Mouse (Mus musculus) Patski (cell line): ENCODE results near the gene Rnf19b. TPM values are rescaled to one million over a fixed set of nuclear protein-coding genes. Genes with fewer than 3 reads are reported as not detected.

Experiments used
- ATAC-seq: fragments of 100-300 bp; one replicate; pipeline ENCODE4 v1.8.0; 2021
- CTCF ChIA-PET: fragments of 350-600 bp; sonication (Branson Sonifier 250); formaldehyde crosslinking; loops from one replicate; lab custom pipeline; 2022; ENCODE audit warnings: inconsistent platforms; lab: Charles Lee
- POLR2A ChIA-PET: fragments of 350-600 bp; sonication (Branson Sonifier 250); formaldehyde crosslinking; loops from one replicate; lab custom pipeline; 2022; ENCODE audit warnings: antibody characterized with exemption, inconsistent platforms; lab: Charles Lee
- DNase-seq: peaks from one replicate; pipeline ENCODE4 v3.0.0-alpha.2; 2011; ENCODE audit warnings: low read depth, low spot score
- H3K27me3 ChIP-seq: fragments of 371-371 bp; one replicate; pipeline ENCODE4 v1.5.1; 2021
- CTCF ChIP-seq: fragments of 100-300 bp; IDR thresholded peaks from one replicate; pipeline ENCODE4 v1.5.1; 2021
- in situ Hi-C: fragments of 300-500 bp; cut with MboI; formaldehyde crosslinking; loops from 3 replicates; pipeline ENCODE4 v1.11.1; 2018; ENCODE audit warnings: low pct_unique_long_range_greater_than_20kb, mixed read lengths
- polyA plus RNA-seq: library from polyadenylated mRNA; unstranded; gene quantifications from one replicate; pipeline ENCODE4 v1.2.3, GENCODE M21; 2021

The Rnf19b gene
- polyA plus RNA-seq, 1 experiment from 2014 or later, result 31.4 TPM

DNA sequence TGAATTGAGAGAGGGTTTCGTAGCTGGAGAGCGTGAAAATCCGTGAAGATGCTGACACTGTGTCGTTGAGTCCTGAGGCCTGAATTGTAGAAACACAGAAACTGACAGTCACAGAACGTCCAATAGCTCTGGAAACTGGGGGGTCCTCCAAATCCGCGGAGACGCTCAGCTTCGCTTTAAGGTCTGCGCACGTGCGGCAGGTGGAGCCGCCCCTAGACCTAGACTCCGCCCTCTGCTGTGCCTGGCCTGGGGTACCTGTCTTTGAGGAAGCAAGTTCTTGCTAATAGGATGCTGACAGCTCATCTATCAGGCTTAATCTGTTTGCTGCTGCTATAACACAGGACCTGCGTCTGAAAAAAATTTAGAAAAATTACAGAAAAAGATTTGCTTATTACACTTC lies 37.2 kb downstream of the Rnf19b start:
- CTCF ChIA-PET, result no interaction called here
- DNase-seq (no peak), ATAC-seq (no peak)
- POLR2A ChIA-PET, result interaction anchor here (0.6 kb wide), 1 partner anchor 169 kb away, joined by 3 read pairs; no protein-coding TSS in a partner anchor
- no peaks in the 10 kb centered on the region for H3K27me3 ChIP-seq
- TF ChIP-seq CTCF, result no peak
- in situ Hi-C loops, result no loop called here

DNA sequence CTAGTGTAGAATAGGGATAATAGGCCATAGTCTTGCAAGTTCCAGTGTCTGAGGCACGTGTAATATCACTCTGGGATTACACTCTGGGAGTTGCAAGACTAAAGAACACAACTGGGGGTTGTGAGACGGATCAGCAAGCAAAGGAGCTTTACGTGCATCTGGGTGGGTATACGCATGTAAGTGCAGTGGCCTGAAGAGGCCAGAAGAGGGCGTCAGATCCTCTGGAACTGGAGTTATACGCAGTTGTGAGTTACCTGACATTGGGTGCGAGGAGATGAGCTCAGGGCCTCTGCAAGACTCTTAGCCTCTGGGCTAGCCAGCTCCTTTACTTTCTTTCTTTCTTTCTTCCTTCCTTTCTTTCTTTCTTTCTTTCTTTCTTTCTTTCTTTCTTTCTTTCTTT lies 38.9 kb downstream of the Rnf19b start:
- in situ Hi-C loops, result no loop called here
- no peak for DNase-seq
- TF ChIP-seq CTCF, result no peak
- CTCF ChIA-PET, result interaction anchor here (1.4 kb wide), 1 partner anchor 10 kb away, joined by 4 read pairs; no protein-coding TSS in a partner anchor
- ATAC-seq, result no peak
- POLR2A ChIA-PET, result no interaction called here
- H3K27me3 ChIP-seq, result no peaks in the 10 kb centered on the region

DNA sequence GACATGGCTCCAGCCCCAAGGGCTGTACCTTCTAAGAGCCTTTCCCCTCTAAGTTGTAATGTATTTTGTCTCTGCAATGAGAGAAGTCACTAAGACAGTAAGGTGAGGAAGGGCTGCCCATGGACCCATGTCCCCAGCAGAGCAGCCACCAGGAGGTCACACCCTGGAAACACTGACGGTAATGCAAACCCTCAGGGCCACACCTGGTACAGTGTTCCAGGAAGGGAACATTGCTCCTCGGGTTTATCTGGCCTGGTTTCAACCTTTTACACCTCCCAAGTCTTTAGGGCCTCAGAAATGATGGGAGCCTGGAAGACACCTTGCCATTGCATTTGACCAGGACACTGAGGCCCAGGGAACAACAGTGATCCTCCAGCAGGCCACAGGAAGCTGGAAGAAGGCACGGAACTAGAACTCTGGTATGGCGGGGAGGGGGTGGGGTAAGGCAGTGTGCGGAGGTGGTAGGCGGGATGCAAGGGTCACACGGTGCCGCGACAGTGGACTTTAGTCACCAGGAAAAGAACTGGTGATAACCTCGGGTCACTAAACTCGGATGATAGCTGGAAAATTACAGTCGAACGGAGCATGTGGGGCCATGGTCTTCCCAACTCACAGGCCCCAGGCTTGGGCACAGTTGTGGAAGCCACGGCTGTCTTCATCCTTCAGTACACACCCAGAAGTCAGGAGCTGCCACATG lies 44.2 kb downstream of the Rnf19b start:
- in situ Hi-C loops, result loop anchor here (25.0 kb wide), 1 partner anchor 490 kb away; the partner anchor contains the start of genes Tlr12 and Zscan20
- ChIA-PET CTCF (interaction anchor here (1.6 kb wide), 1 partner anchor 9 kb away, joined by 5 read pairs; no protein-coding TSS in a partner anchor), POLR2A (interaction anchor here (0.6 kb wide), 1 partner anchor 52 kb away, joined by 3 read pairs; no protein-coding TSS in a partner anchor)
- ATAC-seq (no peak), DNase-seq (no peak)
- H3K27me3 ChIP-seq, result peaks cover 7% of the 10 kb centered on the region
- TF ChIP-seq CTCF, result no peak

DNA sequence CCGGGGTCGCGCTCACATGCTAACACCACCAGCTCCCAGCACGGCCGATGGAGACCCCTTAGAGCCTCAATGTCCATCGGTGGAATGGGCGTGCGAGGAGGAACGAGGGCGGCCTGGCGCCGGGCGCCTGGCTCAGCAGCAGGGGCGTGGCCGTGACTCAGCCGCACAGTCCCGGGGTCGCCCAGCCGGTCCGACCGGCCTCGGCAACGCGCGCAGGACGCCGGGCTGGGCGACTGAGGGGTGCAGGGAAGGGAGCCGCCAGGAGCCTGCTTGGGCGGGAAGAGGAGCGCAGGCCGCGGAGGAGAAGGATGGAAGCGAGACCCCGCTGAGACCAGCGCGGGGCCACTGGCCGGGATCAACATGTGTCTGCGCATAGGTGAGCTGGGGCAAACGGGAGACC lies 47.3 kb downstream of the Rnf19b start, which contains the start of gene Tmem54:
Gene Tmem54, plus strand, starts transcription at position 193 of the 400 bp plus-strand sequence.
- CTCF ChIA-PET, result no interaction called here
- POLR2A ChIA-PET, result no interaction called here
- ATAC-seq, result no peak
- TF ChIP-seq CTCF, result no peak
- no peak for DNase-seq
- H3K27me3 ChIP-seq, result peaks cover 7% of the 10 kb centered on the region
- in situ Hi-C loops, result loop anchor here (25.0 kb wide), 1 partner anchor 493 kb away; the partner anchor contains the start of genes Tlr12 and Zscan20

DNA sequence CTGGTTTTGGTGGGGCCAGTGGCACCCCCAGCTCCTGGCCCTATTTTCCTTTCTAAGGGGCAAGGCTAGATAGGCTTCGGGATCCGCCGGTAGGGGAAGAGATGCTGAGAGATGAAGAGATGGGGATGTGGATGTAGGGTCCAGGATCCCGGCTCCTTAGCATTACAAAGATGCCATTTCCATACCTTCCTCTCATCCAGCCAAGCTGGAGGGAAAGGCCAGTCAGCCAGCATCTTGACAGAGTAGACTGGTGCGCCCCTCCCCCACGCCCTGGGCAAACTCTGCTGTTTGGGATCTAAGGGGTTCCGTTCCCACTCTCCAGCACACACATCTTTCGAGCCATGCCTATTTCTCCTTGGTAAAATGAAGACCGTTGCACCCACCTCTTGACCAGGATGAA lies 48.0 kb downstream of the Rnf19b start:
- TF ChIP-seq CTCF, result no peak
- ATAC-seq (no peak), DNase-seq (no peak)
- H3K27me3 ChIP-seq, result peaks cover 7% of the 10 kb centered on the region
- POLR2A ChIA-PET, result no interaction called here
- CTCF ChIA-PET, result interaction anchor here (1.6 kb wide), 1 partner anchor 9 kb away, joined by 4 read pairs; no protein-coding TSS in a partner anchor
- in situ Hi-C loops, result loop anchor here (25.0 kb wide), 1 partner anchor 494 kb away; the partner anchor contains the start of genes Tlr12 and Zscan20

DNA sequence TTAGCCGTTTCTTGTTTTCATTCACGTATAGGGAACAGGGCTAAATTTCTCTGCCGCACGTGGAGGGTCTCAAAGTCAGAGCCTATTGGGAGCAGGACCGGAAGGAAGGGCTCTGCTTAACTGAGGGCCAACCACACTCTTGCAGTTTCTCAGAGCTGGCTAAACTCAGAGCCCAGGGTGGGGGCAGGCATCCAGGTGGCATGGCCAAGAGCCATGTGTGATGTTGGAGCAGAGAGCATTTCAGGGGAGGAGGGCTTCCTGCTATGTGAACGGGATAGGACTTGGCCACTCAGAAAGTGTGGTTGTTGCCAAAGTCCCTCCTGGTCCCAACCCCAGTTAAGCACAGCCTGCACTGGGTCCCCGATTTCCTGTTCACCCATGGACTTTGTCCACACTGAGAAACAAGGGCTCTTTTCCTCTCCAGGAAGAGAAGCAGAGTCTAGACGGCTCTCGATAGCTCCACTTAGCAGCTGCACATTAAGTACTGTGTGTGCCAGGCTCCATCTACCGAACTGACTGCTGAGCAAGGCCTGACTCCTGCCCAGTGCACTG lies 49.4 kb downstream of the Rnf19b start:
- ATAC-seq, result no peak

DNA sequence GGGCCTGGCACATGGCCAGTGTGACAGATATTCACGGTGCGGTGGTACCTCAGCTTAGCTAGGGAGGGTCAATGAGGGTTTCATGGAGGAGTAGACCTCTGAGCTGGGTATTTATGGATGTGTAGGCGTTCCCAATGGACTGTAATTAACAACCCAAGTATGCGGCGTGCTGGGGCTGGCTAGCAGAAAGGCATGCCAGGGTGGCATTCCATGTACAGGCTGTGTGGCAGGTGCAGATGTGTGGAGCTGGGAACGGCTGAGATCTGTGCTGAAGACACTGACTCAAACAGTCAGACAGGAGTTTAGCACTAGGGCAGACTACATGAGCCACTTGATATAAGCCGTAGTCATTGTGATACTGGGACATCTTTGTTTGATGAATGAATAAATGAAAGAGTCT lies 50.6 kb downstream of the Rnf19b start:
- in situ Hi-C loops, result loop anchor here (25.0 kb wide), 1 partner anchor 496 kb away; the partner anchor contains the start of genes Tlr12 and Zscan20
- peaks cover 7% of the 10 kb centered on the region for H3K27me3 ChIP-seq

More for the DNA sequence above, 49.4 kb downstream of the Rnf19b start:
- H3K27me3 ChIP-seq, result peaks cover 7% of the 10 kb centered on the region
- POLR2A ChIA-PET, result no interaction called here
- DNase-seq, result no peak
- in situ Hi-C loops, result loop anchor here (25.0 kb wide), 1 partner anchor 495 kb away; the partner anchor contains the start of genes Tlr12 and Zscan20
- CTCF ChIA-PET, result interaction anchor here (1.6 kb wide), 1 partner anchor 10 kb away, joined by 4 read pairs; no protein-coding TSS in a partner anchor
- no peak for TF ChIP-seq CTCF

DNA sequence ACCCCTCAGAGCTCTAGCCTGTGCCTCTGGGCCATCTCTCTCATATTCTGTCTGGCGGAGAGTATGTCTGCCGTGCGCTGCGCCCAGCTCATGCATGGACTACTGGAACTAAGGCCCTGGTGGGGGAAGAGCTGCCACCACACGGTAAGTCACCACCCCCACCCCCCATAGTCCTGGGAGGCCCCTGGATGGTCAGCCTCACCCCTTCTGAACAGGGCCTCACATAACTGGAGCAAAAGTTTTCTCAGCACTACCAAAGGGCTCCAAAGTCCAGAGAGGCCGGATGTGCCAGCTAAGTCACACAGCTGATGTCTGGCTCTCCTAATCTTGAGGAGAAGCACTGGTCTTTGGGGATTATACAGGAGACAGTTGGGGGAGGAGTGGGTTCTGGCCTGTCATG lies 52.7 kb downstream of the Rnf19b start:
- in situ Hi-C loops, result loop anchor here (25.0 kb wide), 1 partner anchor 499 kb away; the partner anchor contains the start of genes Tlr12 and Zscan20
- no peak for TF ChIP-seq CTCF
- ChIA-PET POLR2A (no interaction called here), CTCF (interaction anchor here (0.8 to 1.0 kb wide), 2 partner anchors 9 to 24 kb away, joined by 3 to 5 read pairs; no protein-coding TSS in a partner anchor)
- ATAC-seq (no peak), DNase-seq (no peak)
- H3K27me3 ChIP-seq, result no peaks in the 10 kb centered on the region

More for the DNA sequence above, 50.6 kb downstream of the Rnf19b start:
- no peak for DNase-seq
- POLR2A ChIA-PET, result no interaction called here
- no peak for ATAC-seq
- TF ChIP-seq CTCF, result no peak
- CTCF ChIA-PET, result interaction anchor here (1.9 kb wide), 1 partner anchor 21 kb away, joined by 4 read pairs; no protein-coding TSS in a partner anchor

DNA sequence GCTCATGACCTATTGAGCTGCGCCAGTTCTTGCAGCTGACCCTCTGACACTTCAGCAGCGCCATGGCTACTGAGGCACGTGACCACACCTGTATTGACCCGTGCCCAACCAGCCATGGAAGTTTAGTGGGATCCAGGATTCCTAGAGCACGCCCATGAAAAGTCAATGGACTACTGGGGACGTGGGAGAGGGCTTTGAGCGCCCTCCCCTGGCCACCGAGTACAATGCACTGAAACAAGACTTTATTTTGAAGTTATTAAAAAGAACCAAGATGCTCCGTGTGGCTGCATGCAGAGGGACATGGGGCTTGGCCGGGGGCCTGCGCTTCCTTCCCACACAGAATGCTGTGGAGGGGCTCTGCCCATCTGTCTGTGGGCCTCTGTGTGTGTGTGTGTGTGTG lies 53.3 kb downstream of the Rnf19b start:
- ChIA-PET CTCF (interaction anchor here (0.8 to 1.0 kb wide), 3 partner anchors 10 to 204 kb away, joined by 3 to 5 read pairs (median 3); no protein-coding TSS in a partner anchor), POLR2A (no interaction called here)

DNA sequence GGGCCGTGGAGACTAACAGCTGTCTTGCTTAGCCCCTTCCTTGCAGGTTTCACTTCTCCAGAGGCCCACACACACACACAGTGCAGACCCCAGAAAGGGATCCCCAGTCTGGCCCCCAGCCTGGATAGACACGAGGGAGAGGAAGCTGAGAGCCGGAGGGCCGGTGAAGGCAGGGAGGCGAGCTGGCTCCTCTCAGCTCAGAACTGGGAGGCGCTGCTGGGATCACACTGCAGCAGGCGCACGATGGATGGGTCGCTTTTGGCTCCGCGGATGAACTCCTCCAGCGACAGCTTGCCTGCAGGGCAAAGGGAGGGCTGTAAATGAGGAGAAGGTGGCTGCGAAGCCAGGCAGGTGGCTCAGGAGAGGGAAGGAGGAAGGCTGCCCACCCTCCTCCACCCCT lies 54.2 kb downstream of the Rnf19b start:
- ChIA-PET POLR2A (no interaction called here), CTCF (interaction anchor here (0.9 kb wide), 1 partner anchor 205 kb away, joined by 3 read pairs; no protein-coding TSS in a partner anchor)
- in situ Hi-C loops, result loop anchor here (25.0 kb wide), 1 partner anchor 500 kb away; the partner anchor contains the start of genes Tlr12 and Zscan20
- DNase-seq (no peak), ATAC-seq (no peak)
- no peaks in the 10 kb centered on the region for H3K27me3 ChIP-seq
- no peak for TF ChIP-seq CTCF

More for the DNA sequence above, 53.3 kb downstream of the Rnf19b start:
- no peak for TF ChIP-seq CTCF
- DNase-seq (no peak), ATAC-seq (no peak)
- H3K27me3 ChIP-seq, result no peaks in the 10 kb centered on the region
- in situ Hi-C loops, result loop anchor here (25.0 kb wide), 1 partner anchor 499 kb away; the partner anchor contains the start of genes Tlr12 and Zscan20
